Mouse (Mus musculus) c-Kit-positive CD71-positive TER-119-positive erythroid progenitor cells, embryonic 14.5 days (primary cell): Measurements from ENCODE around the gene 1500015O10Rik.

Source experiments
- DNase-seq: peaks from one replicate; pipeline ENCODE4 v3.0.0-alpha.2; 2013; ENCODE audit warnings: low spot score

Gene 1500015O10Rik

GRCm38 (mm10) chr1:43774126-43774525 is 43.7 kb downstream of the 1500015O10Rik start:
- no peak for DNase-seq

GRCm38 (mm10) chr1:43776106-43776505 is 45.7 kb downstream of the 1500015O10Rik start:
- DNase-seq = no peak

- no peak for DNase-seq
Observed at GRCm38 (mm10) chr1:43781195-43781594, 50.8 kb downstream of the 1500015O10Rik start.

- no peak for DNase-seq
Observed at GRCm38 (mm10) chr1:43781672-43782071, 51.3 kb downstream of the 1500015O10Rik start.

GRCm38 (mm10) chr1:43782680-43783079 is 52.3 kb downstream of the 1500015O10Rik start:
- no peak for DNase-seq

- no peak for DNase-seq
Observed at GRCm38 (mm10) chr1:43783186-43783585, 52.8 kb downstream of the 1500015O10Rik start.

- DNase-seq = no peak
Observed at GRCm38 (mm10) chr1:43785316-43785715, 54.9 kb downstream of the 1500015O10Rik start.

GRCm38 (mm10) chr1:43786711-43787110 is 56.3 kb downstream of the 1500015O10Rik start:
- no peak for DNase-seq

GRCm38 (mm10) chr1:43789765-43790164 is 59.4 kb downstream of the 1500015O10Rik start:
- no peak for DNase-seq
